Mouse (Mus musculus): ENCODE data around the gene Mgp.

The Mgp gene

DNA sequence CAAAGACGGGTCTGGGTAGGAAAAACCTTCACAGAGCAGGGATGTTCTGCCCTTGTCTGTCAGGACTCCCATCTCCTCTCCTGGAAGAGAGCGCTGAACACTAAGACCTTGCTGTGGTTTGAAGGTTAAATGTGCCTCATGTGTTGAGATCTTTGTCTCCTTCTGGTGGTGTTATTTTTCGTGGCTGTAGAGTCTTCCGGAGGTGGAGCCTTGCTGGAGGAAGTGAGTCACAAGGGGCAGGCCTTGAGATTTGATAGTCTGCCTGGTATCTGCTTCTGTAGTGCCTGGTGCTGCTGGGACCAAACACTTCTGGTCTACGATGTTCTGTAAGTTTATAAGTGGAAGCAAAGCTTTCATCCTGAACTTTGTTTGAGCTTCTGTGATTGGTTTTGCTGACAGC is 26.7 kb downstream of the Mgp start:
- DNase-seq: no peak

DNA sequence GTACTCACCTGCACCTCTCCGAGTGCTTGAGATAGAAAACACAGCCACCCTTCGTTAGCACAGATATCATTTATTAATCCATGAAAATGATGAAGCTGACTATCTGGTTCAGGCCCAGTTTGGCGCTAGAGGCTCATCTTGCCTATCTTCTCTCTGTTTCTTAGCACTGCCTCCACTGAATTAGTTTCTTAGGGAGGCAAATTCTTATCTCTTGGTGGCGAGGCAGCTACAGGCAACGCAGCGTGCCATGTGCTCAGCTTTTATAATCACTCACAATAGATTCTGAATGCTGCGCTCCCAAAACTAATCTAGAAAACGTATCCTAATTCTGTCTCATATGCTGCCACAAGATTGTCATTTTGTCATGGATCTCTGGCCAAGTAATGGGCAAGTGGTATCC is 27.2 kb downstream of the Mgp start:
- no peak for DNase-seq

DNA sequence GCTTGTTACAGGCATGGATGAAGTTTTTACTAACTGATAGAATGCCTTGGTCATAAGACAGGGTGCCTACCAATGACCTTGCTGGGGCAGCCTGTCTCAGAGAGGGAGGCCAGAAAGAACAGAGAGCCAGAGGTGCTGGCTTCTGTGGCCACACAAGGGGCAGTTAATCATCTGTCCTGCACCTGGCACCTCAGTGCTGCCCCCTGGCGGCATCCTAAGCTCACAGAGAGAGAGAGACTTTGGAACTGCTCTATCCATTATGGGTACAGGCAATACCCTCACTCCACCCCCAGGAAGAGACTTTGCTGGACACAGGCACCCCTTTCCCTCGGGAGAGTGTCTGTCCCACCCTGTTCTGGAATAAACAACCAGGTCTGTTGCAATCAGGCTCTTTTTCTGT is 27.8 kb downstream of the Mgp start:
- peak; percentile 84 for DNase-seq

DNA sequence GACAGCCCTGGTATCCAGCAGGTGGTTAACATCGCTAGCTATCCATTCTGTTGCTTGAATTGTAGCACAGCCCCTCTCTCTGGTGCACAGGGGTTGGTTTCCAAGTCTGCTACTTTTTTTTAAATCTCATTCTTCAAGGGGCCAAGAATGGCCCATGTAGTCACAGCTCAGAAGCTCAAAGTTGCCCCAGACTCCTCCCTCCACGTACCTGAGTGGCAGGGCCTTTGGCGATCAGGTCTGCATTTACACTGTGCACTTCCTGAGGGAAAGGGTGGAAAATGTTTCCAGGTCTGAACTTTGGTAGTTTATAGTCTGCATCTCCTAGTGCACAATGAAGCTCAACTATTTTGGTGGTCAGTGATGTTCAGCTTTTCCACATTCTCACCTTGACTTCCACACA is 28.4 kb downstream of the Mgp start:
- DNase-seq: no peak

DNA sequence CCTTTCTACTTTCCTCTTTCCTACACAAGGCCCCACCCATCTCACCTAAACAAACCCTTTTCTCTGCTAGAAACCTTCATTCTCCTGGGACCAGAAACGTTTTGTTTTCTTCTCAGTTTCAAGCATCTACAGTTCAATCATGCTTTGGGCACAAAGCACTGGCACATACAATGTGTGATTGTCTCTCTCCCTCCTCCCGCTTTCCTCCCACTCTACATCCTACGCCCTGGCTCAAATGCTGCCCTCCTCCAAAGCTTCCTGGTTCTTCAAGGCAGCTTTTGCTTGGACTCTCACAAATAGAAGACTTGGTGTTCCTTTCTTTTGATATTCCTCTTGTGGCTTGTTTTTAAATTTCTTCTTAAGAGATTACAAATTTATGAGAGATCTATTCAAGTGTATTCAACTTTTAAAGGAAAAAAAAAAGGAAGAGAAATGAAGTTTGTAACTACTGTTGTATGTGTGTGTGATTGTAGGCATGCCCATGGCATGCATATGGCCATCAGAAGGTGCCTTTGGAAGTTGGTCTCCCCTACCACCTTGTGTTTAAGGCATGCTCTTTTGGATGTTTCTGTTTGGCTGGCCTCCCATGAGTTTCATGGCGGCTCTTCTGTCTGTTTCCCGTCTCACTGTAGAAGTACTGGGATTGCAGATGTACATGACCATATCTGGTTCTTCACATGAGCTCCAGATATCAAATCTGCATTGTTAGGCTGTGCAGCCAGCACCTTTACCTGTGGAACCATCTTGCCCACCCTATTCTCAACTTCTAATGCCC is 29.7 kb downstream of the Mgp start:
- DNase-seq: no peak

DNA sequence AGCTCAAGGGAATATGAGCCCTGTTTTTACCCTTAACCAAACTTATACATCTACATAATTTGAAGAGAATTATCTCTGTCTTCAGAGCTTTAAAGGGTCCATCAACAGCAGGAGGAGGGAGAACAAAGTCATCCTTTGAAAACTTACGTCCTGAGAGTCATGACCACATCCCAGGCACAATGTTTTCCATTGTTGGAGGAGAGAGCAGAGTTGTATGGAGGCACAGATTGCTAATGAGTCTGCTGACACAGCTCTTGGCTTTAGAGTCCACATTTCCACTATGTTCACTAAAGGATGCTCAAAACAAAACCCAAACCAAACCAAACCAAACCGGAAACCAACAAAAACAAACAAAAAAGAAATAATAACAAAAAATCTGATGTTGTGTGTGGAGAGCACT is 30.7 kb downstream of the Mgp start:
- DNase-seq: no peak

DNA sequence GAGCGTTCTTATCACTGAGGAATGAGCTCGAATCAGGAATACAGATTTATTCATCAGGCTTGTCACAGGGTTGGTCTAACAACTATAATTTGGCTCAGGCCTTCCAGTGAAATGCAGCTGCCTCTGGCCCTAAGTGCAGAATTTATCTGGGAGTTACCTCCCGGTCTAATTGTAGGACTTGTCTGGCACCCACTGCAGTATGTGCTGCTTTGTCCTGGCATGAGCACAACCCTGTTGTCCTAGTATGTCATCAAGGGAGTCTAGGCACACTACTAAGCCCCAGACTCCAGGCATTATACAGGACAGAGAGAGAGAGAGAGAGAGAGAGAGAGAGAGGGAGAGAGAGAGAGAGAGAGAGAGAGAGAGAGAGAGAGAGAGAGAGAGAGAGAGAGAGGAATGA is 38.3 kb downstream of the Mgp start:
- DNase-seq: no peak

DNA sequence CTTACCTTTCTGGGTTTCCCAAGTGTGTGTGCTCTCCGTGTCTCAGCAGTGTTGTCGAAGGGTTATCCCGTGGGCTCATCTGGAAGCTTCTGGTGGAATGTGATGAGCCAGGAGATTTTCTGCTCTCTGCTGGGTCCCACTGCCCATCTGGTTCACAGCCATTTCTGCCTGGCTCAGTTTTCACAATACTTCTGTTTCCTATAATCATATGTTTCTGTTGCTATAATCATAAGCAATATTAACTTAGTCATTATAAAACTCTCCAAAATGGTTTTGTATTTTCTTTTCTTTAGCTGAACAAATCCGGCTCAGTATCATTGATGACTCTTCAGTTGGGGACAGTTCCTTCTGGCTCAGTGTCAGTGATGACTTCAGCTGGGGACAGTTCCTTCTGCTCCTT is 40.3 kb downstream of the Mgp start, which contains the start of gene Smco3:
Smco3 (minus strand) TSS at position 101 of the 400 bp plus-strand sequence.
- DNase-seq: no peak

DNA sequence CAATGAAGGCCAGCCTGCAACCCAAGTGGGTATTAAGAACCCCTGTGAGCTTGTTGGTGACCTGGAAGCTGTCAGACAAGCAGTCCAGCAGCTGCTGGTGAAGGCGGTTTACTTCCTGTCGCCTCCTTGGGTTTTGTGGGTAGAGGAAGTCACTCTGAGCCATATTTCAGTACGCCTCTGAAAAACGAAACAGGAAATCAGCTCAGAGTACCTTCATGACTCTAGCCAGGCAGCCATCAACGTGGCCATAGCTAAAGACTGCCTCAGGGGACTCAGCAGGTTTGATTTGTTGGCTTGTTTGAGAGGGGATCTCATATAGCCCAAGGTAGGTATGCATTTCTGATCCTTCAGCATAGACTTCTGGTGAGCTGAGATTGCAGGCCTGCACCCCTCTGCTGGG is 43.9 kb downstream of the Mgp start:
- peak; percentile 24 to 30 for DNase-seq

DNA sequence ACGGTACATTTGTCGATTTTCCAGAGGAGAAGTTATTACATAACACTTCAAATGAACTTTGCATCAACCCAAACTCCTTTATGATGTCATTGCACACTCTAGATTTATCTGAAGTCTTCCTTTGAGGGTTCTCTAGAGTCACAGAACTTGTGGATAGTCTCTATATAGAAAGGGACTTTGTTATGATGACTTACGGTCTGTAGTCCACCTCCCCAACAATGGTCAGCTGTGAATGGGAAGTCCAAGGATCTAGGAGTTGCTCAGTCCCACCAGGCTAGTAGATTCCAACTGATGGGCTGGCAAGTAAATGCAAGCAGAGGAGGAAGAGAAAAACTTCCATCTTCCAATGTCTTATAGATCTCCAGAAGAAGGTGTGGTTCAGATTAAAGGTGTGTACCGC is 46.9 kb downstream of the Mgp start:
- DNase-seq: peak; percentile 21

DNA sequence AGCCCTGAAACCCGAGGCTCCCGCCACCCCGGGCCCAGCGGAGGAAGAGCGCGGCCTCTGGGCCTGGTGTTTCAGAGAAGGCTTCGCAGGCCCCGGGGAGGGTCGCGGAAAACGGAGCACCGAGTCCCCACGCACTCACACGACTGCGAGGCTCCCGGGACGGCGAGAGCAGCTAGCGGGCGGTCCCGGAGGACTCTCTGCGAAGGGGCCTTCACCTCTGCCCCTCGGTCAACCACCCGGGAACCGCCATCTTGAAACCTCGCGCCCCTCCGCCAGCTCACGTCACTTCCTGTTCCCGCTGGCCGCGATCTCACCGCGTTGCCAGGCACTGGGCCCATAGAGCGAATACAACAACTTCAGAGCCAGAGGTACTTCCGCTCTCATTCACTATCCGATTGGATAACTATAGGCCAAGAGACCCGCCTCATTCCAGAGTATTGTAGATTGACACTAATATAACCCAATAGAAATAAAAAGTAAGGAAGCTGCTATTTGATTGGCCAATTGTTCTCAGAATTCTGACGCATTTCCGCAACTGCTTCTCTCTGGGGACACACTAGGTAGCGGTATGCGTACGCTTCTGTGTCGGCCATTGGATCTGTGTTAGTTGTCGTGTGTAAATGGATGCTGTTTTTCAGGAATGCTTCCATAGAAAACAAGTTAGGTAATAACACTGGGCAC is 47.6 kb downstream of the Mgp start, which contains the start of gene Wbp11:
Wbp11 (minus strand) TSS at position 353 of the 681 bp plus-strand sequence.
- peak; percentile 95 to 96 for DNase-seq

DNA sequence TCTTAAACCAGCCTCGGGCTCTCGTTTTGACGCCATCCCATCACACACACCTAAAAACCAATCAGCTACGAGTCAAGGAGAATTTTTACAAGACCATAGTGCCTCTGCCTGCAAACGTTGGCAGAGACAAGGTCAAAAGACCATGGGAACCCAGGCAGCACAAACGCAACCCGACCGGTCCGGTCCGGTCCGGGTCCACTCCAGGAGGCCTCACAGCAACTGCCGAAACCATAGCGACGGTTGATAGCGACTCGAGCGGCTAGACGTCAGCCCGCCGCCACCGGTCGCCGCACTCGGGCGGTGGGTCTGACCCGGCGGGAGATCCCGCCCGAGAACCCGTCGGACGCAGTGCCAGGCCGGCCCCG is 48.1 kb downstream of the Mgp start, which contains the start of gene BC049715:
BC049715 (plus strand) TSS at position 111 of the 365 bp plus-strand sequence.
- no peak for DNase-seq

DNA sequence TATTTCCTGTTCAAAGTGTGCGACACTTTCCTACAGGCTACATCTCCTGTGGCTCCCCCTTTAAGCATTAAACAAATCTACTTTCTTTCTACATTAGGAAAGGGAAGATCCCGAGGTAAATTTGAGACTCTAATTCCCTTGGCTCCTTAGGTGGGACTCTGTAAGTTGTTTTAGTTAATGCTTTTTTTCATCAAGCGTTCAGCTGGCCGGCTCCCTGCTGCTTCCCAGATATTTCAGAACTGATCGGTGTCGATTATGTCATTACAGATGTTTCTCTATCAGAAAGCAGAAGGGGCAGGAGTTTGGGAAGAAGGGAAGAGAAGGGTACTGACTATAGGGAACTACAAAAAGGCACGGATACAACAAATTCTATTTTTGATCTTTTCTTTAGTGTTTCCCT is 48.5 kb downstream of the Mgp start:
- DNase-seq: peak in 1 of 2 experiments; percentile 7

DNA sequence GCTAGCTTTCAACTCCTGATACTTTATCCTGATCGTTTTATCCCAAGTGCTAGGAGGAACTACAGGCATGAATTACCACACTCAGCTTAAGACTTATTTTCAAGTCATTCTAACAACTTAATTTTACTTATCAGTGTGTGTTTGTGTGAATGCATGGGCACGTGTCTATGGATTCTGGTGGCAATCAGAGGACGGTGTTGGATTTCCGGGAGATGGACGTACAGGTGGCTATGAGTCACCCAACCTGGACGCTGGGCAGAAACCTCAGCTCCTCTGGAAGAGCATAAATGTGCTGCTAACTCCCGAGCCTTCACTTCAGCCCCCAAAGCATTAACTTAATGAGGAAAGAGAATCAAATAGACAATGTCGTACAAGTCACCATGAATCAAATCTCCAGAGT is 50.6 kb downstream of the Mgp start:
- DNase-seq: no peak

All from B cell, adult 2 months (primary cell).